Mouse (Mus musculus) limb, embryonic 14.5 days (tissue): ENCODE results near the gene Rgma. TPM values are rescaled to one million over a fixed set of nuclear protein-coding genes. Genes with fewer than 3 reads are reported as not detected.

Experiments used
- ATAC-seq: fragments of 200-750 bp; cut with Nextera tagmentation; 2 replicates; pipeline ENCODE4 v1.8.0; 2017; ENCODE audit warnings: low read depth, moderate number of reproducible peaks, moderate TSS enrichment; ENCODE audit not compliant: low FRiP score
- DNase-seq: peaks from one replicate; pipeline ENCODE4 v3.0.0-alpha.2; 2015; ENCODE audit warnings: low spot score
- H3K27ac ChIP-seq: fragments of 300-500 bp; sonication (generic); replicated peaks from 2 replicates; pipeline ENCODE4 v1.5.1; 2014; ENCODE audit warnings: low read depth, mild to moderate bottlenecking, low read length, moderate library complexity, mixed read lengths
- H3K27me3 ChIP-seq: fragments of 300-500 bp; sonication (generic); 2 replicates; pipeline ENCODE4 v1.6.1; 2014; ENCODE audit warnings: low read length, mixed read lengths; ENCODE audit not compliant: control insufficient read depth, insufficient read depth
- H3K36me3 ChIP-seq: fragments of 300-500 bp; sonication (generic); 2 replicates; pipeline ENCODE4 v1.6.1; 2014; ENCODE audit warnings: mild to moderate bottlenecking, low read length, moderate library complexity, mixed read lengths; ENCODE audit not compliant: control insufficient read depth, insufficient read depth
- H3K4me1 ChIP-seq: fragments of 300-500 bp; sonication (generic); 2 replicates; pipeline ENCODE4 v1.6.1; 2014; ENCODE audit warnings: antibody characterized with exemption, low read length, mixed read lengths; ENCODE audit not compliant: control insufficient read depth, insufficient read depth
- H3K4me2 ChIP-seq: fragments of 300-500 bp; sonication (generic); replicated peaks from 2 replicates; pipeline ENCODE4 v1.6.1; 2014; ENCODE audit warnings: low read depth, mild to moderate bottlenecking, low read length, moderate library complexity; ENCODE audit not compliant: severe bottlenecking
- H3K4me3 ChIP-seq: fragments of 300-500 bp; sonication (generic); replicated peaks from 2 replicates; pipeline ENCODE4 v1.5.1; 2014; ENCODE audit warnings: low read length
- H3K9ac ChIP-seq: fragments of 300-500 bp; sonication (generic); 2 replicates; pipeline ENCODE4 v1.6.1; 2014; ENCODE audit warnings: mild to moderate bottlenecking, low read depth, low read length, moderate library complexity; ENCODE audit not compliant: severe bottlenecking
- H3K9me3 ChIP-seq: fragments of 300-500 bp; sonication (generic); 2 replicates; pipeline ENCODE4 v1.6.1; 2016; ENCODE audit warnings: low read length; ENCODE audit not compliant: control insufficient read depth
- POLR2A ChIP-seq: fragments of 200-500 bp; IDR thresholded peaks from 2 replicates; pipeline ENCODE4 v1.8.0; 2012; ENCODE audit warnings: inconsistent platforms, mild to moderate bottlenecking, moderate library complexity, borderline replicate concordance; ENCODE audit not compliant: insufficient read depth, insufficient read length; ENCODE audit errors: extremely low read depth
- WGBS: fragments of 180-500 bp; shearing (Covaris S2); extraction: QIAGEN DNeasy Blood & Tissue Kit; methylation state at CpG from one replicate; pipeline ENCODE4 v1.1.7; 2014; 5-methylcytosine and 5-hydroxymethylcytosine counted together
- polyA plus RNA-seq, 2 experiments: library from polyadenylated mRNA; depleted of rRNA in 1 of 2; stranded (reverse) in 1 of 2; unstranded in 1 of 2; fragments of >200 nt; fragmentation: Nextera tagmentation in 1 of 2; extraction: Ambion mirVana in 1 of 2; gene quantifications; 2 replicates each; pipeline versions ENCODE4 v1.2.1 to v1.2.3; 2012 to 2014

The Rgma gene
- polyA plus RNA-seq, 2 experiments, result 23.5 to 49.1 TPM

DNA sequence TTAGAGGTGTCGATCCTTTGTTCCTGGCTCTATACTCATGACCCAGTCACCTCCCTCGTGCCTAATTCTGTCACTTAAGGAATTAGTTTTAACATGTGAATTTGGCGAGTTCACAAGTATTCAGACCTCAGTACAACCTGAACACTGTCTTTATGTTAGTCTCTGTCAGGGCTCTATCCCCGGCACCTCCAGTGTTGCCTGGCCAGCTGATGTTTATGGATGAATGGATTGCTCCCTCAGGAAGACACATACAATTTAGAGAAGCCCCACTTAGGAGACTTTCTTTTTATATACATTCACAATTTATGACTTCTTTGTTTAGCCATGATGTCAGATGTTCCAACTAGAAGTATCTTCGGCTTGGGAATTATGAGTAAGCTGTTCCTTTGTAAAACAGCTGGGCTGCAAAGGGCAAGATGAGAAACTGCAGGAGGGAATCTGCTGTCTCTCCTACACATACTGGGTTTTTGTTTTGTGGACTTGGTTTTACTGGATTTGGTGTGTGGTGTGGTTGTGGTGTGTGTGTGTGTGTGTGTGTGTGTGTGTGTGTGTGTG lies 46.6 kb upstream of the Rgma start:
- H3K9ac ChIP-seq, result no peak overlapping the region
- no peak overlapping the region for H3K4me3 ChIP-seq
- ATAC-seq (peak; percentile 55), DNase-seq (peak; percentile 54)
- no peak overlapping the region for H3K4me2 ChIP-seq
- no peaks in the 10 kb centered on the region for H3K9me3 ChIP-seq
- no peaks in the 10 kb centered on the region for H3K27me3 ChIP-seq
- H3K27ac ChIP-seq, result no peak overlapping the region
- TF ChIP-seq POLR2A, result no peak
- 26% methylated on average over 5 of the region's 5 CpGs for WGBS
- H3K4me1 ChIP-seq, result peaks cover 27% of the 10 kb centered on the region
- H3K36me3 ChIP-seq, result no peaks in the 10 kb centered on the region

DNA sequence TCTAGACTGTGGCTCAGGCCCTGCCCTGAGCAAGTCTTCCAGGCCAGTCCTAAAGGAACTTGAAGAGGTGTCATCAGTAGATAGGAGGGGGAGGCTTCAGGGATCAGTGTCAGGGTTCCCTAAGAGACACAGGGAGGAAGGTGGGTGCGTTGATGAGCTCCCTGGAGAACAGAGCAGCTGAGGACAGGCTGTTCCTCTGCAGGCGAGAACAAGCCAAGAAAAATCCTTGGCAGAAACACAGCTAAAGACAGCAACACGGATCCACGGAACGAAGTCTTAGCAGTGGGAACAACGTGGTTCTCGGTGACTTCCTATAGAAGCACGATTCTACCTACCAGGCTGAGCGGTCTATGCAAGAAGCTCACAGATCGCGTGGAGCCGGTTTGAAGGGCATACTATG lies 44.6 kb upstream of the Rgma start:
- Histone ChIP-seq H3K27ac (no peak overlapping the region), H3K27me3 (no peaks in the 10 kb centered on the region), H3K4me1 (peaks cover 27% of the 10 kb centered on the region), H3K9me3 (no peaks in the 10 kb centered on the region), H3K4me2 (no peak overlapping the region), H3K9ac (no peak overlapping the region), H3K36me3 (no peaks in the 10 kb centered on the region), H3K4me3 (no peak overlapping the region)
- WGBS, result 90% methylated on average over 12 of the region's 12 CpGs
- TF ChIP-seq POLR2A, result no peak
- DNase-seq (no peak), ATAC-seq (no peak)

DNA sequence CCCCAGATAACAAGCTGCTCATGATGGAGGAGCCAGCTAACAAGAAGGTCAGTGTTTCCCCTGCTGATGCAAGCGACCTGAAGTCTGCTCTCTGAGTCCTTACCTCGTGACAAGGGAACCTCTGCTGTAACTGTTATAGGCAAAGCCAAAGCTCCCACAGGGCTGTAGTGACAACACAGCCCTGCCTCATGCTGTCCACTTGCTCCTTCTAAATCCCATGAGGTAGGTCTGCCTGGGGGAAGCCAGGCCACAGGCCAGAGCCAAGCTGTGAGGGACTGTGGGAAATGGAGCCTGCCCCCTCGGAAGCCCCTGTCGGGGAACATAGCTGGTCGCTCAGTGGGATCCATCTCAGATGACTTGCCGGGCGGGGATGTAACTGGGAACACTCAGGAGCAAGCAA lies 43.7 kb upstream of the Rgma start:
- WGBS, result 56% methylated on average over 7 of the region's 7 CpGs
- Histone ChIP-seq H3K4me1 (peaks cover 24% of the 10 kb centered on the region), H3K9me3 (no peaks in the 10 kb centered on the region), H3K4me3 (no peak overlapping the region), H3K36me3 (no peaks in the 10 kb centered on the region), H3K27me3 (no peaks in the 10 kb centered on the region), H3K27ac (no peak overlapping the region), H3K4me2 (no peak overlapping the region), H3K9ac (no peak overlapping the region)
- DNase-seq (no peak), ATAC-seq (no peak)
- TF ChIP-seq POLR2A, result no peak

DNA sequence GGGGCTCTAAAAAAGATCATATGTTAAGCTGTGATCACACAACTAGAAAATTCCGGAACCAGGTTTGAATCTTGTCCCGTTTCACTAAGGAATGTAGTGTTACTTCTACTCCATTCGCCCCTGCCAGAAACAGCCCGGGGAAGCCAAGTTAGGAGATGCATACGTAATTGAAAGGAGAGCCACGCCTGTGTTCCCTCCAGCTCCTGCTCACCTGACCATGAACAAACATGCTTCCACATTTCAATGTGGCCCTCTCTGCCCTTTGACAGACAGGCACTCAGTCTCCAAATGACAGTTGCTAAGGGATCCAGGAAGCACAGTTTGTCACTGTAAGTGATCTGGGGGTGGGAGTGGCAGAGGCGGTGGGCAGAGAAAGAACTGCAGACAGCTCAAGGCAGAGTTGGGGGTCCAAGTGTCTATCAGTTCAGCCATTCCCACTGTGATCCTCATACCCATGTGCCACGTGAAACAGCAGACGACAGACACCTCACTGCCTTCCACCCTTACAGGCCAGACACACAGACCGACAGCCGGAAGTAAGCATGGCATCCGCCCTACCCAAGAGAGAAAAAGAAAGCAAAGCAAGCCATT lies 41.8 kb upstream of the Rgma start:
- H3K36me3 ChIP-seq, result no peaks in the 10 kb centered on the region
- H3K4me2 ChIP-seq, result no peak overlapping the region
- no peak for TF ChIP-seq POLR2A
- no peaks in the 10 kb centered on the region for H3K9me3 ChIP-seq
- no peak overlapping the region for H3K4me3 ChIP-seq
- H3K27me3 ChIP-seq, result no peaks in the 10 kb centered on the region
- no peak overlapping the region for H3K27ac ChIP-seq
- no peak overlapping the region for H3K9ac ChIP-seq
- H3K4me1 ChIP-seq, result peaks cover 7% of the 10 kb centered on the region; the same call in 1 of the 2 replicates
- DNase-seq (no peak), ATAC-seq (no peak)
- 75% methylated on average over 12 of the region's 12 CpGs for WGBS

DNA sequence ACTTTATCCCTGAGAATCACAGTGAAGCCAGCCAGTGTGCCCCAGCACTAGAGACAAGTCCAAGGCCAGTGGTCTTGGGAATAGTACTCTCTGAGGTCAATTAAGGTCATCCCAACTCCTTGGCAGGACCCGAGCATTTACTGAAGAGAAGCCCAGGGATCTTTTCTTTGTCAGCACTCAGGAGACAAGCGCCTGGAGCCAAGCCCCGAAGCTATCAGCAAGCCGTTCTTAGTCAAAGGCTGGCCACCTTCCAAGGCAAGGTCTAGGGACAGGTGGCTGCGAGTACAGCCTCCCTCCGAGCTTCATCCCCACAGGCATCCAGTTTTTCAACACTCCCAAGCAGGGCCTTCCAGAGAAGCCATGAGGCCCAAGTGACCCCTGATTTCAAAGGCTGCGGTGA lies 40.4 kb upstream of the Rgma start:
- Histone ChIP-seq H3K9ac (no peak overlapping the region), H3K4me3 (no peak overlapping the region), H3K36me3 (no peaks in the 10 kb centered on the region), H3K9me3 (no peaks in the 10 kb centered on the region), H3K27me3 (no peaks in the 10 kb centered on the region), H3K4me2 (no peak overlapping the region), H3K27ac (no peak overlapping the region), H3K4me1 (peaks cover 7% of the 10 kb centered on the region; the same call in 1 of the 2 replicates)
- DNase-seq (peak; percentile 45), ATAC-seq (no peak)
- WGBS, result 50% methylated on average over 7 of the region's 7 CpGs
- no peak for TF ChIP-seq POLR2A

DNA sequence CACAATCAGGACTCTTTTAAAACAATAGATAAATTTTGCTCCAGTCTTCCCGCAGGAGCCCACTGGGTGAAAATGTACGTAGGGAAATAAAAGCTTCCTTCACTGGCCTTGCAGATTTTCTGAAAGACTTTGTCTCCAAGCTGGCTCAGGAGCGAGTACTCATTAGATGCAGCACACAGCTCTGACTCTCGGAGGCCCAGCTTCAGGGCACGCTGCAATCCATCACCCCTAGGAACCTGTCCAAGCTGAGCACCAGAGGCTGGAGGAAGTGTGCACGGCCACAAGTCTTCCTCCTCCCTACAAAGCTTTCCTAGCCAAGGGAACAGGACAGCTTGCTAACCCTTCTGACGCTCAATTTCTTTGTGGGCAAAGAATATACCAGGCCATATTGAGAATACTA lies 38.9 kb upstream of the Rgma start:
- no peak overlapping the region for H3K27ac ChIP-seq
- H3K4me2 ChIP-seq, result no peak overlapping the region
- H3K27me3 ChIP-seq, result no peaks in the 10 kb centered on the region
- no peak overlapping the region for H3K4me3 ChIP-seq
- TF ChIP-seq POLR2A, result no peak
- H3K4me1 ChIP-seq, result peaks cover 7% of the 10 kb centered on the region; the same call in 1 of the 2 replicates
- DNase-seq (no peak), ATAC-seq (no peak)
- no peaks in the 10 kb centered on the region for H3K36me3 ChIP-seq
- 48% methylated on average over 7 of the region's 7 CpGs for WGBS
- H3K9ac ChIP-seq, result no peak overlapping the region
- H3K9me3 ChIP-seq, result no peaks in the 10 kb centered on the region
